Mouse (Mus musculus) megakaryocyte, embryonic 14.5 days (primary cell): Measurements from ENCODE around the gene Arid3a. TPM values are rescaled to one million over a fixed set of nuclear protein-coding genes. Genes with fewer than 3 reads are reported as not detected.
"Not testable (repeated sequence)": the region's sequence is repeated elsewhere in the genome, so short reads cannot be mapped to it uniquely, and the experiment has no call there.

Experiments used
- H3K27me3 ChIP-seq: replicated peaks from 2 replicates; pipeline ENCODE3; 2012; ENCODE audit warnings: inconsistent platforms
- H3K36me3 ChIP-seq: replicated peaks from 2 replicates; pipeline ENCODE3; 2012; ENCODE audit warnings: low read length, inconsistent platforms, mixed read lengths
- H3K4me1 ChIP-seq: 2 replicates; pipeline ENCODE4 v1.6.1; 2012; ENCODE audit warnings: inconsistent platforms
- H3K4me3 ChIP-seq: replicated peaks from 2 replicates; pipeline ENCODE3; 2012; ENCODE audit warnings: moderate library complexity, mild to moderate bottlenecking, inconsistent platforms
- H3K9me3 ChIP-seq: 2 replicates; pipeline ENCODE4 v1.6.1; 2012; ENCODE audit warnings: inconsistent platforms
- FLI1 ChIP-seq: IDR thresholded peaks from 2 replicates; pipeline ENCODE4 v1.6.1; 2012; ENCODE audit warnings: low read length, inconsistent platforms, mixed read lengths
- GATA1 ChIP-seq: IDR thresholded peaks from 3 replicates; pipeline ENCODE4 v1.6.1; 2012; ENCODE audit warnings: mixed read lengths, low read length, inconsistent platforms, borderline replicate concordance
- polyA plus RNA-seq: library from polyadenylated mRNA; stranded (reverse); fragments of >175 nt; gene quantifications from 2 replicates; pipeline ENCODE4 v1.2.3, GENCODE M21; 2012; ENCODE audit warnings: low replicate concordance; ENCODE audit not compliant: insufficient read depth

The Arid3a gene
- polyA plus RNA-seq, 1 experiment = 89.7 TPM

DNA sequence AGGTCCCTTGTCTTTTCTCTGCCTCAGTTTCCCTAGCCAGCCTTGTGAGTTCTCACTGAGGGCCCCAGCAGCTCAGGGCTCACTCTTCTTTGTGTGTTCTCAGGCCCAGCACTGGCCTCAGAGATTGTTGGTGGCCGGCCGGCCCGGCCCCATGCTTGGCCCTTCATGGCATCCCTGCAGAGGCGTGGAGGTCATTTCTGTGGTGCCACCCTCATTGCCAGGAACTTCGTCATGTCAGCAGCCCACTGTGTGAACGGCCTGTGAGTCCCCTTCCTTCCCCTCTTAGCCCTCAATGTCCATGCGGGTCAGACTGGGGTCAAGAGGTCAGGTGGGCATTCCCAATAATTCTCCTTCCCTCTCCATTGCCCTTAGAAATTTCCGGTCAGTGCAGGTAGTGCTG is 40.2 kb upstream of the Arid3a start:
- H3K27me3 ChIP-seq = peaks cover 13% of the 10 kb centered on the region
- no peak for TF ChIP-seq FLI1
- no peak for TF ChIP-seq GATA1
- H3K9me3 ChIP-seq = no peaks in the 10 kb centered on the region
- H3K36me3 ChIP-seq = no peaks in the 10 kb centered on the region
- H3K4me3 ChIP-seq = no peak overlapping the region
- H3K4me1 ChIP-seq = peaks cover 61% of the 10 kb centered on the region

DNA sequence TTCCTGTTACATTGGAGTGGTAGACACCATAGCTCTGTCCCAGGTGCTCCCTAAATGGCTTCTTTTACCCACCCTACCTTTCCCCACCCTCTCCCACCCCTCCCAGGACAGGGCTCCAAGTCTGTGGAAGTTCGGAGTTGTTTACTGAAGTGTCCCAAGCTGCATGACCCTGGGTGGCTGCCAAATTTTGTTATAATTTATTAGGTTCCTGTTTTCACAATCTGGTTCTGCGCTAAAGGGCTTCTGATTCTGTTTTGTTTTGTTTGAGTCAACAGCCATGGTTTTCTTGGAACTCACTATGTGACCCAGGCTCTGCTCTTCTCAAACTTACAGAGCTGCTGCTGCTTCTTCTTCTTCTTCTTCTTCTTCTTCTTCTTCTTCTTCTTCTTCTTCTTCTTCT is 37.5 kb upstream of the Arid3a start:
- Histone ChIP-seq H3K4me3 (no peak overlapping the region), H3K27me3 (peaks cover 13% of the 10 kb centered on the region), H3K4me1 (peaks cover 52% of the 10 kb centered on the region), H3K9me3 (no peaks in the 10 kb centered on the region), H3K36me3 (peaks cover 10% of the 10 kb centered on the region)
- TF ChIP-seq GATA1 (no peak), FLI1 (no peak)

DNA sequence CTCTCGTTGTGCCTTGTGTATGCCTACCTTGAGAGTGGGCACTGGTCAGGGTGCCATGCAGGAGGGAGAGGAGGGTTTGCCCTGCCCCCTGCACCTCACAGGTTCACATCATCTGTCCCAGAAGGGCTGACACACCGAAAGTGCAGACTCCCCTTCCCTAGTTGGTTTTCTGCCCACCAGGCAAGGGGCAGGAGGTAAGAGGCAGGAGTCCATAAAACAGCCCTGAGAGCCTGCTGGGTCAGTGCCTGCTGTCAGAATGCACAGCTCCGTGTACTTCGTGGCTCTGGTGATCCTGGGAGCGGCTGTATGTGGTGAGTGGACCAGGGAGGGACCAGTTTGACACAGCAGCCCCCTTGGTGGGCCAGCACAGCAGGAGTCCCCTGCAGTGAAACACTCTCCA is 36.2 kb upstream of the Arid3a start, which contains the start of gene Cfd:
Gene Cfd, plus strand, starts transcription at position 184 of the 400 bp plus-strand sequence.
- peaks cover 22% of the 10 kb centered on the region for H3K36me3 ChIP-seq
- H3K27me3 ChIP-seq = peaks cover 13% of the 10 kb centered on the region
- H3K4me1 ChIP-seq = peaks cover 49% of the 10 kb centered on the region
- H3K4me3 ChIP-seq = peak within 1 kb of the TSS; percentile 39
- TF ChIP-seq FLI1 (no peak), GATA1 (no peak)
- H3K9me3 ChIP-seq = no peaks in the 10 kb centered on the region

DNA sequence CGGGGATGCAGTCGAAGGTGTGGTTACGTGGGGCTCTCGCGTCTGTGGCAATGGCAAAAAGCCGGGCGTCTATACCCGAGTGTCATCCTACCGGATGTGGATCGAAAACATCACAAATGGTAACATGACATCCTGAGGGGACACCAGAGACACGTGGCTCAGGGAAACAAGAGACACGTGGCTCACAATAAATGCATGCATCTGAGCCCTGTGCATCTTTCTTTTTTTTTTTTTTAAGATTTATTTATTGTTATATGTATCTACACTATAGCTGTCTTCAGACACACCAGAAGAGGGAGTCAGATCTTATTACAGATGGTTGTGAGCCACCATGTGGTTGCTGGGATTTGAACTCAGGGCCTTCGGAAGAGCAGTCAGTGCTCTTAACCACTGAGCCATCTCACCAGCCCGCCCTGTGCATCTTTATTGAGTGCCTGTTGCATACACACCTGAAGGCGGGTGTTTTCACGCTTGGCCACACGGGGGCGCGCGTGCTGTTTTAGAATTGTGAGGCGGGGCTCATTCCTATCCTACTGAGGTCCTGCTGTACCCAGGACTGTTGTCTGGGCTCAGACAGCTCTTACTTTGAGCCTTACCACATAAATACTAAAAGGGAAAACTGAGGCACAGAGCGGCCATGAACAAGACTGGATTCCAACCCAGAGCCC is 34.3 kb upstream of the Arid3a start:
- not testable (repeated sequence) for H3K4me3 ChIP-seq
- peaks cover 12% of the 10 kb centered on the region for H3K27me3 ChIP-seq

DNA sequence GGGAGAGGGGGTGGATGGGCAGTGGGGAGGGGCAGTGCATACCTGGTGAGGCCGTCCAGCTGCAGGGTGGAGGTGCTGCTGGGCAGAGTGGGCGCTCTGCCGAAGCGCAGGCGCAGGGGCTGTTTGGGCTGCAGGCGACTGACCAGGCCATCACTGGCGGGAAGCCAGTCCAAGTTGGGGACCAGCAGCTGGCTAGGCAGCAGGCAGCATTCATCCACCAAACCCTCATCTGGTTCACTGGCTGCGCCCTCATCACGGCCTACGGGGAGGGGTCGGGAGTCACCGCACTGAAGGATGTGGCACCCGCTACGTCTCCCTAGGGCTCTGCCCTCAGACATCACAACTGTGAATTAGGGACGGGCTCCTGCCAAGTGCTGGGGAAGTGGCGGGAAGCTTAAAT is 30.5 kb upstream of the Arid3a start:
- Histone ChIP-seq H3K4me1 (peaks cover 78% of the 10 kb centered on the region), H3K4me3 (no peak overlapping the region), H3K9me3 (no peaks in the 10 kb centered on the region), H3K36me3 (peaks cover 74% of the 10 kb centered on the region), H3K27me3 (peaks cover 1% of the 10 kb centered on the region)
- TF ChIP-seq GATA1 (no peak), FLI1 (no peak)

More for the DNA sequence above, 34.3 kb upstream of the Arid3a start:
- H3K9me3 ChIP-seq = not testable (repeated sequence)
- peaks cover 41% of the 10 kb centered on the region for H3K36me3 ChIP-seq
- H3K4me1 ChIP-seq = peaks cover 53% of the 10 kb centered on the region

DNA sequence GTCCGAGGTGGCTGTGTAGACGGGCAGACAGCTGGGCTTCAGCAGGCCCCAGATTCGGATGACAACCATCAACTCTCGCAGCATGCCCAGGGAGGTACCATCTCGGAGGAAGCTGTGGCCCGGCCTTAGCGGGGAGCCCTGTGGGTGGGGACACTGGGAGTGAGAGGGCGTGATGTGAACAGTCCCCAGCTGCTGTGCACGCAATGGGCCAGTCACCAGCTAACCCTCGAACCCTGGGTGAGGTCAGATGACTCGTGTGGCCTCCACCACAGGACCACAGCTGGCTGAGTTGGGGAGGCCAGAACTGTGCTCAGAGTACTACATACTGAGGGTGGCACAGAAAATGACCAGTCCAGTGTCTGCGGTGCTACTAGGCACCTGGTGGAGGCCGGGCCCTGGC is 30.0 kb upstream of the Arid3a start:
- Histone ChIP-seq H3K4me1 (peaks cover 81% of the 10 kb centered on the region), H3K27me3 (no peaks in the 10 kb centered on the region), H3K9me3 (no peaks in the 10 kb centered on the region), H3K36me3 (peaks cover 79% of the 10 kb centered on the region), H3K4me3 (peak overlapping the region; percentile 35)
- TF ChIP-seq GATA1 (no peak), FLI1 (no peak)

DNA sequence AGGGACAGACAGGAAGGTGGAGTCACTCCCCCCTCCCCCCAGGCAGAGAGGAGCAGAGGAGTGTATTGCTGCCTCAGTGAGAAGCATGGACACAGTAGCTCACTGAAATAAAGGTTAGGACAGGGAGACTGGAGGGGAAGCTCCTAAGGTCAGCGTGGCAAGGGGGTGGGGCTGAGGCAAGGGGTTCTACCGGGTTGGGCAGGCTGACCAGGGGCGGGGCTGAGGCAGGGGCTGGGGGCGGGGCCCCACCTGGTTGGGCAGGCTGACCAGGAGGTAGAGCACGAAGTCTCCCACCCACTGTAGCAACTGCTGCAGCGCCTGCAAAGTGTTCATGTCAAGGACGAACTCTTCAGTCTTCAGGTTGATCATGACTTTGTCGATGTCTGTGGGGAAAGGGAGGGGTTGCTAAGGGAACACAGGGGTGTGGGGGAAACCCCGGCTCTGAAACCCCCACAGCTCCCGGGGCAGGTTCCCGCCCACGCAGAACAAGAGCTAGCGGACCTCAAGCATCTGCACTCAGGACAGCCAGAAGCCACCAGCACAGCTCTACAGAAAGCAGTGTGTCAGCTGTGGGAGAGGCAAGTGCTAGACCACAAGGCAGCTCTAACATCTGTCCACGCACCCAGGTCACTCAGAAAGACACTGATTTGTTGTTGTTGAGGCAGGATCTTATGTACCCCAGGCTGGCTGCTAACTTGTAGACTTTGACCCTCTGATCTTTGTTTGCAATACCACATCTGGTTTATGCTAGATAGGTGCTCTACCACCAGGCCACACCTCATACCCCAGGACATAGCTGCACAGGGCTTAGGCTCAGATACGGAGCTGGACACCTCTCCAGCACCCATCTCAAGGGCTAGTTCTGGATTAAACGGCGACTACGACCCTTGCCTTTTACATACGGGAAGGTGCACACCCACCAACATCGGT is 29.3 kb upstream of the Arid3a start:
- Histone ChIP-seq H3K4me1 (peaks cover 79% of the 10 kb centered on the region), H3K4me3 (no peak overlapping the region), H3K36me3 (peaks cover 86% of the 10 kb centered on the region), H3K9me3 (no peaks in the 10 kb centered on the region), H3K27me3 (no peaks in the 10 kb centered on the region)
- TF ChIP-seq GATA1 (no peak), FLI1 (no peak)

DNA sequence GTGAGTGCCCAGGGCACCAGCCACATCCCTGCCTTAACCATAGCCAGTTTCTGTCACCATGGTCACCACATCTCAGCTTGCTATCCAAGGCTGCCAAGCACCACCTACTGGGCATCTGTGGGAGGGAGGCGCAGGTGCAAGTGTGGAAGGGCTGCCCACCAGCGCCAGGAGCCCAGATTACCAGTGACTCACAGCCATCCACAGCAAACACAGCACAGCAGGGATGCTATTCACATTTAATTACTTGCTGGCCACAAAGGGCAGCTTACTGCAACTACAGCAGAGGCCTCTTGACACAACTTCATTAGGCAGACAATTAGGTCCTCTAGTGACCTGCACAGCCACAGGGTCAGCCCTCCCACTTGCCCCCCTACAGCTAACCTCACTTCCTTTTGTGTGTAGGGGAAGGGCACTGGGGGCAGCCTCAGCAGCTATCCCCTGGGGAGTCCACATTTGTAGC is 25.9 kb upstream of the Arid3a start:
- Histone ChIP-seq H3K27me3 (no peaks in the 10 kb centered on the region), H3K4me1 (peaks cover 57% of the 10 kb centered on the region), H3K9me3 (no peaks in the 10 kb centered on the region; the same call in 1 of the 2 replicates), H3K4me3 (no peak overlapping the region), H3K36me3 (peaks cover 88% of the 10 kb centered on the region)
- TF ChIP-seq FLI1 (no peak), GATA1 (no peak)

DNA sequence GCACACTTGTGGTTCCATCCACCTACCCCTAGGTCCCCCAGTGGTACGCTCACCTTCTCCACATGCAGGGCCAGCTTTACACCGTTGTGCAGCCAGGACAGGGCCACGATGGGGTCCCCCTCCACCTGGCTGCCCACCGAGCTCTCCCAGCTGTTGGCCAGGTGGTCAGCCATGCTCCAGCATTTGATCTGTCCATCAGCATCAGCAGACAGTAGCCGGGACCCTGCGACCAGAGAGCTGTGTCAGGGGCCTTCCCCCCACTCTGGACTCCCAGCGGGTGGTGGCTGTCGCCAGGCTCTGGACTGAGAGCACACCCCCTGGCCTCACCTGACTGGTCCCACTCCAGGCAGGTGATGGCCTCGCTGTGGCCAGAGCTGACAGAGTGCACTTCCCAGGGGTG is 20.1 kb upstream of the Arid3a start:
- Histone ChIP-seq H3K4me1 (peaks cover 47% of the 10 kb centered on the region), H3K4me3 (no peak overlapping the region), H3K36me3 (peaks cover 76% of the 10 kb centered on the region), H3K9me3 (no peaks in the 10 kb centered on the region; the same call in 1 of the 2 replicates), H3K27me3 (no peaks in the 10 kb centered on the region)
- TF ChIP-seq FLI1 = no peak
- TF ChIP-seq GATA1 = no peak

DNA sequence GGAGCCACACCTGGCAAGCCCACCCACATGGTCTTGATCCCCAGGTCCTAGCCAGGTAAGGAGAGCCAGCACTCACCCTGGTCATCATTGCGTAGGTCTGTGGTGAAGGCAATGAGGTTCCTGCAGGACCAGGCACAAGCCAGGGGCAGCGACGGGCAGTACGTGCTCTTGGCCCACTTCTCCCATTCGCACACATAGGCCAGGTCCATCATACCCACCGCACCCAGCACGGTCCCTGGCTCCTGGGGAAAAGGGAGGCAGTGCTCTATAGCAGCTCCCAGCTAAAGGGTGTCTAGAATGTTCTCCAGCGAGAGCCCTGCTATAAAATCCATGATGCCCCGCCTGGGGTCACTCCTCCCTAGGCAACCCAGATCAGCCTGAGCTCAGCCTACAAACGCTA is 19.4 kb upstream of the Arid3a start:
- Histone ChIP-seq H3K4me3 (peak overlapping the region; percentile 71), H3K36me3 (peaks cover 77% of the 10 kb centered on the region), H3K9me3 (no peaks in the 10 kb centered on the region; the same call in 1 of the 2 replicates), H3K4me1 (peaks cover 54% of the 10 kb centered on the region), H3K27me3 (no peaks in the 10 kb centered on the region)
- TF ChIP-seq GATA1 (no peak), FLI1 (no peak)
